Mouse (Mus musculus): ENCODE measurements around the gene Rbp4.
A peak's percentile ranks its signal among the peaks of the same experiment; 100 is the strongest.

Gene Rbp4

GRCm38 (mm10) chr19:38089358-38089757, 35.7 kb downstream of the Rbp4 start:
- DNase-seq (ENCODE audit: low spot score): no peak

DNA sequence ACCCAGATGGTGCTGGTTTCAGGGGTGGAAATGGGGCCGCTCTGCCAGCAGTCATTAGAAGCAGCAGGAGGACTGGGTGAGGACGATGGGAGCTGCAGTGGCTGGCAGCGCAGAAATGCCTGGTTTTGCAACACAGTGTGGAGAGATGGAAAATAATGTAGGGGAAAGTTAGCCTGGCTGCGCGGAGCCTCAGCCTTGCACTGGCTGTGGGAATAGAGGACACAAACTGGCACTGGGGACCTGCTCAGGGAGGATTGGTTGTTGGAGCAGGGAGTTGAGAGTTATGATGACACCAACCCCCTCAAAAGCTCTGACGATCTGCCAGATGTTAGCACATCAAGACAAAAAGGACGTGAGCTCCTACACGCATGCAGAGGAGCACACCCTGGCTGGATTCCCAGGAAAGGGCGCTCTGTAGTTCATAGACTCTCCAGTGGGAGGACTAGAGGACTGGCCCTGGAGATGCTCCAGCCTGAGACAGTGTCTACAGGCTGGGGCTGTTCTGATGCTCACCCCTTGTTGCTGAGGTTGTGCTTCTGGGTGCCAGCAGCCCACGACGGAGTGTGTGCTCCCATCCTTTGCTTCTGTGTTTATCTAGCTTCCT, 38.0 kb downstream of the Rbp4 start:
- DNase-seq (ENCODE audit: low spot score): peak; percentile 75

GRCm38 (mm10) chr19:38085841-38086240, 39.2 kb downstream of the Rbp4 start:
- no peak for DNase-seq (ENCODE audit: low spot score)

DNA sequence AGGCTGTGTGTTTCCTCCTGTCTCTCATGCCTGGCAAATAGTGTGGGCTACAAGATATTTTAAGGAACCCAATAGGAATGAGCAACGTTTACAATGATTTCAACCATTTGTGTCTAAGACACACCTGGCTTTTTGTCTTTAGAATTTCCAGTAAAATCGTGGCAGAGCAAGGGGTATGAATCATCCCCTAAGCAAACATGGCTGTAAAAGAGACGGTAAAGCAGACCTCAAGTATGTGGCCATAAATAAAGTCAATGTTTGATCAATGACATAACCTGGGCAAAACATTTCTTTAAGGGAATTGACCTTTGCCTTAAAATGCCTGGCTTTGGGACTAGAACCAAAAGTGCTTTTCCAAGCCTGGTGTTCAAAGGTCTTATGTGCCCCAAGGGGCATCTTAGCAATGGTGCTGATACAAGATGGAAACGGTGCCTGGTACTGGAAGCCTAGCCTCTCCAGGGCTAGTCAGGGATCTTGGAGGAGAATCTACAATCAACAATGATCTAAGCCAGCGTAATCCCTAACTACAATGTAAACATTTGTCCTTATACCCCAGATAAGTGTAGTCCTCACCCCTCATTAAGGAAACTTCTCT, 42.1 kb downstream of the Rbp4 start:
- no peak for DNase-seq (ENCODE audit: low spot score)

- no peak for DNase-seq (ENCODE audit: low spot score)
These were observed 43.7 kb downstream of the Rbp4 start for GRCm38 (mm10) chr19:38081361-38081760.

DNA sequence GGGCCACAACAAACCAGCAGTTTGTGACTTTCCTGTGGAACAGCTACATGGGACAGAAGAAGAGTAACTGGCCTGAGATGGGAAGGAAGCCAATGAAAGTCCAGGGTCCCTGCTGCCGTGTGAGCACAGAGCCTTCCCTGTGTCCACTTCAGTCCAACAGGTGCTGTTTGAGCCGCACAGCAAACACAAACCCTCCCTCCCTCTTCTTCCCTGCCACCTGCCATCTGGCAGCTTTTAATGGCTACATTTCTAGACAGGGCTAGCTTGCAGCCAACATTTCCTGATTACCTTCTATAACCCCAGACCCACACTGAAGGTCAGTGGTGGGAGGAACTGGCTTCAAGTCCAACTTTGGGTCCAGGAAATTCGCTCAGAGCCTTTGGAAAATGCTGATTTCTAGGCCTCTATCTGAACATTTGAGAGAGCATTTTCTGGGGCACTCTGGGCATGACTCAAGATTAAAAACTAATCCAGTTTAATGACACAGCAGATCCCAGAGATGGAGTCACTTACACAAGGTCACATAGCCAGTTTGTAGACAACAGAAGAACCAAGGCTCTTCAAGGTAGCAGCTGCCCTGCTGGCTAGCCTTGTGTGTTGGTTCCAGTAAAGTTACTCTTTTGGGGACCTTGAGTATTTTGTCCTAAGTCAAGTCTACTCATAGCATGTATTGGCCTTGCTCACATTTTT, 47.1 kb downstream of the Rbp4 start:
- DNase-seq (ENCODE audit: low spot score): no peak

GRCm38 (mm10) chr19:38076251-38076650, 48.8 kb downstream of the Rbp4 start:
- DNase-seq (ENCODE audit: low spot score): no peak

GRCm38 (mm10) chr19:38075051-38075450, 50.0 kb downstream of the Rbp4 start:
- no peak for DNase-seq (ENCODE audit: low spot score)

DNA sequence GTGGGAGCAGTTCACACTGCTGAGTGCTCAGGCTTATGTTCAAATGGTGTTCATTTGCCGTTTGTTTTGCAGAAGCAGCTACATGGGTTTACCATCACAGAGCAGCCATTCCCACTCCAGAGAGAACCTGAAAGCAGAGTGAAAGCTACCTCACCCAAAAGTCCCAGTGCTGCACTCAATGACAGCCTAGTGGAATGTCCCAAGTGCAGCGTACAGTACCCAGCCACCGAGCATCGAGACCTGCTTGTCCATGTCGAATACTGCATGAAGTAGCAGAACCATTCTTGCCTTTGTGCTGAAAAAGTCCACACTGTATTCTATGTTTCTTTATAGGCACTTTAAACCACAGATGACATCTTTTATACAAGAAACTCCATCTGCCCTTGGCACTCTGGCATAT, 51.9 kb downstream of the Rbp4 start:
- DNase-seq (ENCODE audit: low spot score): no peak
